Mouse (Mus musculus): ENCODE results near the gene Myo5c.

DNA sequence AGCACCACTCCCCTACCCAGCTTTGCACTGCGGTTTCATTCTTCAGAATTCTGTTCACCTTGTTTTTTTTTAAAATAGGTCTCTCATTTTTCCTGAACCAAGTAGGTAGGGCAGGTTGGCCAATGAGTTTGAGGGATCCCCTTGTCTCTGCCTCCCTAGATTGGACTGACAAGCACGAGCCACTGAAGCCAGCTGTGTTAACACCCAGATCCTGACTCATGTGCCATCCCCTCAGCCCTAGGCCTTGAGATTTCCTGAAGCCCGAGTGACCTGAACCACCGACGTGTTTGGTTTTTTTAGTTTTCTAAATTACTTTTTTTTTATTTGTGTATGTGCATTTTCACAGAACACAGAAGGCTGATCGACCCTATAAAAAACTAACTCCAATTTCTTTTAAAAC is 85.0 kb downstream of the Myo5c start:
- TF ChIP-seq CTCF (IDR thresholded peaks at IDR 0.05; ENCODE audit: insufficient read depth, low read length) (no peak), POLR2A (IDR thresholded peaks at IDR 0.05; ENCODE audit: borderline replicate concordance, extremely low read depth, low read depth, low read length) (no peak)
